Mouse (Mus musculus) kidney, postnatal 0 days (tissue): ENCODE measurements around the gene Dennd2d. TPM values are rescaled to one million over a fixed set of nuclear protein-coding genes. Genes with fewer than 3 reads are reported as not detected.

ENCODE experiments used
- ATAC-seq: fragments of 200-750 bp; cut with Nextera tagmentation; replicated peaks from 2 replicates; pipeline ENCODE4 v1.8.0; 2017; ENCODE audit warnings: low read depth, moderate number of reproducible peaks, moderate TSS enrichment, moderate library complexity; ENCODE audit not compliant: low FRiP score
- DNase-seq: peaks from one replicate; pipeline ENCODE4 v3.0.0-alpha.2; 2016; ENCODE audit warnings: low spot score
- H3K27ac ChIP-seq: fragments of 300-500 bp; sonication (generic); 2 replicates; pipeline ENCODE4 v1.5.1; 2014; ENCODE audit warnings: mild to moderate bottlenecking
- H3K27me3 ChIP-seq: fragments of 300-500 bp; sonication (generic); 2 replicates; pipeline ENCODE4 v1.6.1; 2014; ENCODE audit warnings: low read length, mixed read lengths; ENCODE audit not compliant: insufficient read depth
- H3K36me3 ChIP-seq: fragments of 300-500 bp; sonication (generic); 2 replicates; pipeline ENCODE4 v1.6.1; 2014; ENCODE audit warnings: low read length, mixed read lengths; ENCODE audit not compliant: insufficient read depth
- H3K4me1 ChIP-seq: fragments of 300-500 bp; sonication (generic); replicated peaks from 2 replicates; pipeline ENCODE4 v1.6.1; 2014; ENCODE audit warnings: antibody characterized with exemption, low read length, mixed read lengths; ENCODE audit not compliant: insufficient read depth
- H3K4me2 ChIP-seq: fragments of 300-500 bp; sonication (generic); 2 replicates; pipeline ENCODE4 v1.6.1; 2014; ENCODE audit warnings: mild to moderate bottlenecking, low read length, moderate library complexity, mixed read lengths
- H3K4me3 ChIP-seq: fragments of 300-500 bp; sonication (generic); replicated peaks from 2 replicates; pipeline ENCODE4 v1.5.1; 2014; ENCODE audit warnings: low read depth, low read length
- H3K9ac ChIP-seq: fragments of 300-500 bp; sonication (generic); 2 replicates; pipeline ENCODE4 v1.6.1; 2014; ENCODE audit warnings: low read depth, low read length
- H3K9me3 ChIP-seq: fragments of 300-500 bp; sonication (generic); replicated peaks from 2 replicates; pipeline ENCODE4 v1.6.1; 2016; ENCODE audit warnings: low read length, inconsistent platforms, mixed read lengths
- CTCF ChIP-seq: IDR thresholded peaks from 2 replicates; pipeline ENCODE4 v1.5.1; 2016; ENCODE audit warnings: antibody characterized with exemption, low read depth, mild to moderate bottlenecking, moderate library complexity
- WGBS: fragments of 180-500 bp; shearing (Covaris S2); extraction: QIAGEN DNeasy Blood & Tissue Kit; methylation state at CpG from one replicate; pipeline ENCODE4 v1.1.7; 2014; 5-methylcytosine and 5-hydroxymethylcytosine counted together
- polyA plus RNA-seq: library from polyadenylated mRNA; unstranded; fragments of >200 nt; fragmentation: Nextera tagmentation; extraction: Ambion mirVana; gene quantifications from 2 replicates; pipeline ENCODE4 v1.2.1, GENCODE M21; 2015

The Dennd2d gene
- polyA plus RNA-seq, 1 experiment from 2014 or later, result 10.5 TPM

DNA sequence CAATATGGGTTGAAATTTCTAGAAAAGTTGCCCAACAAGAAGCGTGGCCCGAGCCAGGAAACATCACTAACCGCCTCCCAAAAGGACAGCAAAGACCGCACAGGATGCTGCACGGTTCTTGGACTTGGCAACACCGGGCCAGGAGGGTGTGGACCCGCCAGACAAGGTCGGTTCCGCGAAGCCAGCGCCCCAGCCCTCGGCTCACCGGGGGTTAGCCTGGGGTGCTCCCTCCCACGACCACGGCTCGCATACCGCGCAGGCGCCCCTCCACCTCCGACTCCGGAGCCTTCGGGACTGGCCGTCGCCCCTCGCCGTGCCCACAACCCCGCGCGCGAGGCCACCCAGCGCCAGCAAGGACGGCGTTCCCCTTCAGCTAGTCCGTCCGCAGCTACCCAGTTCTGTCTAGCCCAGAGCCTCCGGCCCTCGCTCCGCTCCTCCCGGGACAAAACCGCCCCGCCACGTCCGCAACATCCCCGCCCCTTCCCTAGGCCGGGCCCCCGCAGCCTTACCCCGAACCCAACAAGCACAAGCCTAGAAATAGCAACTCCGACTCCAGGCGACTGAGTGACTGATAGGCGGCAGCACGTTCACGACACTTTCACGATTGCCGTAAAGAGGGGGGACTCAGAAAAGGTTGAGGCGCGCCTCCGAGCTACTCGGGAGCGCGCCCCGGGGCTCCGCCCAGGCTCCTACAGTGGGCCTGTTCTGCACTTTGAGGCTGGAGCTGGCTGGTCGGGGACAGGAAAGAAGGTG is 65.1 kb downstream of the Dennd2d start, which contains the start of the genes Dram2 and Cept1:
Gene Dram2 (plus strand): TSS at position 628 of the 753 bp plus-strand sequence.
Gene Cept1 (minus strand): TSS at position 632 of the 753 bp plus-strand sequence.
- under 1% methylated on average over 63 of the region's 63 CpGs for WGBS
- DNase-seq (peak; percentile 97), ATAC-seq (peak; percentile 97)
- Histone ChIP-seq H3K27ac (peak within 1 kb of the TSS; percentile 98), H3K9ac (peak within 1 kb of the TSS; percentile 85), H3K4me2 (peak within 1 kb of the TSS; percentile 65), H3K4me1 (peaks cover 10% of the 10 kb centered on the region), H3K4me3 (peak within 1 kb of the TSS; percentile 88), H3K9me3 (no peaks in the 10 kb centered on the region), H3K27me3 (no peaks in the 10 kb centered on the region), H3K36me3 (peaks cover 4% of the 10 kb centered on the region; the same call in 1 of the 2 replicates)
- TF ChIP-seq CTCF, result peak; percentile 26; the same call in 1 of the 2 replicates

DNA sequence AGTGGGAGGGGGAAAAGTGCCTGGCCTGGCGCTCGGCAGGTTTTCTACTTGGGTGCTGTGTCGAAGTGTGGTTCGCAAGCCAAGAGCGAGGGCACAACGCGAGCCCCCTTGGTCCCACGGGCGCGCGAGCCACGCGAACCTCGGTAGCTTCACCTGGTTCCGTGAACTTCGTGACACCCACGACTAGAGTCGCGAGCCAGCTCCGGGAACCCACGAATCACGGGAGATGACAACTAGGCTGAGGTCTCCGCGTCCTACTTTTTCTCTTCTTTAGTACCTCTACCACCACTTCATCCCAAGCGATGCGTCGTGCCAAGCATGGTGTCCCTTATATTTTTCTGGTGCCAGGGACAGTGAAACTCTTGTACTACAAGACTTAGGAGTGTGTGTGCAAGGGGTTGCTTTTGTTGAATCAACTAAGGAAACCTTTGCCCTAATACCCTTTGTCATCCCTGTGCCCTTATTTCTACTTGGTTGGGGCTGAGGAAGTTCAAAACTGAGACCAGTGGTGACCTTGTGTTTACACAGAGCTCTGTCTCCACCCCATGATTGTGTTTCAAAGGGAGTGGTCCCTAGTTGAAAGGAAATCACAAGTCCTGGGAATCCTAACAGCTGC is 65.8 kb downstream of the Dennd2d start:
- H3K9ac ChIP-seq, result peak overlapping the region; percentile 85
- peaks cover 10% of the 10 kb centered on the region for H3K4me1 ChIP-seq
- peak overlapping the region; percentile 98 for H3K27ac ChIP-seq
- ATAC-seq (peak; percentile 17), DNase-seq (peak; percentile 78)
- H3K4me3 ChIP-seq, result peak overlapping the region; percentile 88
- no peaks in the 10 kb centered on the region for H3K27me3 ChIP-seq
- peak overlapping the region; percentile 65 for H3K4me2 ChIP-seq
- peaks cover 5% of the 10 kb centered on the region; the same call in 1 of the 2 replicates for H3K36me3 ChIP-seq
- no peaks in the 10 kb centered on the region for H3K9me3 ChIP-seq
- no peak for TF ChIP-seq CTCF
- WGBS, result 0% methylated on average over 27 of the region's 27 CpGs

GRCm38 (mm10) chr3:106548971-106549370 is 66.8 kb downstream of the Dennd2d start:
- no peak overlapping the region for H3K9ac ChIP-seq
- peak; percentile 75 for DNase-seq
- peaks cover 10% of the 10 kb centered on the region for H3K4me1 ChIP-seq
- H3K27ac ChIP-seq, result peak overlapping the region; percentile 98
- WGBS, result 9% methylated on average over 3 of the region's 3 CpGs
- peak overlapping the region; percentile 65 for H3K4me2 ChIP-seq
- peaks cover 7% of the 10 kb centered on the region; the same call in 1 of the 2 replicates for H3K36me3 ChIP-seq
- ATAC-seq, result no peak
- no peaks in the 10 kb centered on the region for H3K27me3 ChIP-seq
- H3K4me3 ChIP-seq, result peak overlapping the region; percentile 88
- no peaks in the 10 kb centered on the region for H3K9me3 ChIP-seq
- TF ChIP-seq CTCF, result no peak

Other genes starting within 250 kb of the Dennd2d start
- not detected in 2 replicates for gene Chil6, start 76.2 kb upstream of the Dennd2d start, polyA plus RNA-seq
- gene Dram2, start 65.4 kb downstream of the Dennd2d start, polyA plus RNA-seq, result 111 and 118 TPM in 2 replicates
- 57.0 and 60.9 TPM in 2 replicates for gene Cept1, start 65.4 kb downstream of the Dennd2d start, polyA plus RNA-seq
- 17.8 and 20.2 TPM in 2 replicates for gene Lrif1, start 202.6 kb downstream of the Dennd2d start, polyA plus RNA-seq